Mouse (Mus musculus): ENCODE results near the gene Slc25a27.

The Slc25a27 gene

DNA sequence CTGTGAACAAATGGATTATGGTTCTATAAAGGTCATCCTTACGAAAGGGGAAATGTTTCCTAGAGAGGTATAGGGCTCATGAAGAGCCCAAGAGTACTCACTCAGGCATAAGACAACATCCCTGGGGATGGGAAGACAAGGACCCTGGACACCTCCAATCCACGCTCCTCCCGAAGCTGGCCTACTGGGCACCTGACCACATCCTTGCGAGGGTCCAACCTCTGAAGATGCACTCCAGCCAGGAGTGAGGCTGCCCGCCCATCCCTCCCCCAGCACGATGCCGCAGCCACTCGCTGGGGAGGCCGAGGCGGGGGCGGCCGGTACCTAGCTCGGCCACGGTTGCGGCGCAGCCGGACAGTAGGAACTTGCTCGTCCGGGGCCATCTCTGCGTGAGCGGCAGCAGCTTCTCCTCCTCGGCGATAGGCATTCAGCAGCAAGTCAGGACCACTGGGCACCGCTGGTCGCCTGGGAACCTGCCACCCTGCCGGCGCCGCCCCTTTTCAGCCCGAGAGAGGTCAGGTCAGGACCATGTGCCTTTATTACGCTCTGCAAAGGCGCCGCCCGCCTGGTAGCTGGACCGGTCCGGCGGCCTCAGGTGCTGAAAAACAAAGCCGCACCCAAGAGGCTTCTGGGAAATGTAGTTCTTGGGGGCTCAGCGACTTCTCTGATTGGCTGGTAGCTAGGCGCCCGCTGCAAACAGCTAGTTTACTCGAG lies at the start of gene Slc25a27:
Slc25a27 (minus strand) TSS at position 639 of the 714 bp plus-strand sequence.
- peak; percentile 76 for DNase-seq (ENCODE audit: low spot score)

DNA sequence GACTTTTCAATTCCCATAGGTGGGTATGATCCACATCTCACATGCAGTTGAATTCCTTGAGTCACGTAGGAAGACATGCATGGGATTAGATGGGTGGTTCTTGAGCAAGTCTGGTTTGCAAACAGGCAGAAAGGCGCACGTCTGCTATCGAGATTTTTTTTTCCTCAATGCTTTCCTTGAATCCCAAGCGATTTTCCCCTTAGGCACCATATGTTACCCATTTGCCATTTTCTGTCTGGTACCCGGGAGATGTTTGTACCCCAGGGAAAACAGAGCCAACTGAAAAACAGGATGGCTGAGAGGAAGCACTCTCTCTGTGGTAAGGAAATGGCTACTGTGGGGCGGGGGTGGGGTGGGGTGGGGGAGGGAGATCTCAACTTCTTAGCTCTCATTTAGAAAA lies 49.6 kb upstream of the Slc25a27 start:
- no peak for DNase-seq (ENCODE audit: low spot score)

DNA sequence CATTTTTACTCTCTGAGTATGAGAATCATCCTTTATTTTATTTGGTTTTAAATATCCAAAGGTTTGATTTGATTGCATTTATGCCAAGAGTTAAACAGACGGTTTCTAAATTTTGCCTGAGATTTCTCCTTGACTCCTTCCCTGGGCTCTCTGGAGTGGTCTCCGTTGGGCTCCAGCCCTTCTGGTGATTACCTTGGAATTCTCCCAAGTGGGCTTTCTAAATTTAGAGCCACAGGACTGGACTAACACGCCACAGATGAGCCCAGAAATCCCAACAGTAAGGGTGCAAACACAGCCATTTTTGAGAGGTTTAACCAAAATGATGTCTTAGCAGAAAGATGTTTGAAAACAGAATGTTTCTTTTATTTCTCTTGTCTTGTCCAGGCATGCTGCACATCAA lies 47.2 kb upstream of the Slc25a27 start:
- no peak for DNase-seq (ENCODE audit: low spot score)

DNA sequence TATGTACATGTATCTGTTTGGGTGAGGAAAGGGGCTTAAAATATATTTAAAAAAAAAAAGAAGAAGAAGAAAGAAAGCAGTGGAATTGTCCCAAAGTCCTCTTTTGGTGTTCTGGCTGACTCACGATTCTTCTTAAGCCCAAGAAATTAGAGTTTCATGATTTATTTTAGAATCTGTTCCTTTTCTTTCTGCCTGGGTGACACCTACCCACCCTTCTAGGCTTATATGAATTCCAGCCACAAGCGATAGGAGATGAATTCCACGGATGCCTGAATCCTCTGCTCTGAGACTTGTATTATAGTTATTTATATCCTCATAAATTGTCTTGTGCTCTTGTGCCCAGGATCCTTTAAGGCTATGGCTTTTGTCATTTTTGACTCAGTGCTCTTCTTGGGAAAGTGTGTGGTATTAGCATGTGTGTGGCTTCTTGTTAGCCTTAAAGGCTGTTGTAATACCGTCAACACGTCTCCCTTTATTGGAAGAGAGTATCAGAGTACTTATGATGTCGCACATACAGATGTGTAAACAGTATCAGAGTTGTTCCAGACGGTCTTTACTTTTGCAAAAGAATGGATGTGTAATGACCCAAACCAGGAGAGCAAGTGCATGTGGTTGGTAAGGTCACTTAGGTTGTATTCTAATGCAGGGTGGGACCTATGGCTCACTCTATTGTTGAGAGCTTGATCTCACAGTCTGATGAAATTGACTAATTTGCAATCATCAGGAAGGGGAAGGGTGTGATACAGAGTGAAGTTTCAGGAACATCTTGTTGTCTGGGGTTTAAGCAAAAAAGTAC lies 44.7 kb upstream of the Slc25a27 start:
- no peak for DNase-seq (ENCODE audit: low spot score)

DNA sequence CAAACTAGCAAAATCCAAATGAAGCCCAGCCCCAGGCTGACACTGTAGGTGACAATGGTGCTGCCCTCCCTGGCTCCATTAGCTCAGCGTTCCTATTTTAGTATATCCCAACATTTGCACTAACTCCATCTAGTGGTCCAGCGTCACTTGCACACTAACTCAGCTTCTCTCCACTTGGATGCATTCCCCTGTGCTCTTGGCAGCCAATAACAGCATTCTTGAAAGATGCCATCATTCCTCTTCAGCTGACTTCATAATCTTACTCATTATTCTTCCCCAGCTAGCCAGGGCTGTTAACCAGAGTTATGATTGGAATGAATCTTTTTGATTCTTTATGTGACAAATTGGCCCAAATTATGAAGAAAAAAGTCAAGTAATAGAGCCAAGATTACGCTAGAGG lies 40.2 kb upstream of the Slc25a27 start:
- peak; percentile 12 for DNase-seq (ENCODE audit: low spot score)

DNA sequence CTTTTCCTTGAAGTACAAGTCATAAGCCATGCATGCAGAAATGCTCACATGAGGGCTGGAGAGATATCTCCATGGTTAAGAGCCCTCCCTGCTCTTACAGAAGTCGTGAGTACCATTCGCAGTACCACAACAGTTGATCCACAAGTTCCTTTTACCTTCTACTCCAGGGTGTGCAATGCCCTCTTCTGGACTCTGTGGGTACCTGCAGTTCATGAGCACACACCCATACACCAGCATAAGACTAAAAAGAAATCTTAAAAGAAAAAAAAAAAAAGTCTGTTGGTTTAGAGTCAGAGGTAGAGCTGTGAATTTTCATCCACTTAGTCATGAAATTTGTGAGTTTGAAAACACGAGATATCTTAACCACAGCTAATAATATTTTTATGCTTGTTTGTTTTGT lies 39.7 kb upstream of the Slc25a27 start:
- no peak for DNase-seq (ENCODE audit: low spot score)

DNA sequence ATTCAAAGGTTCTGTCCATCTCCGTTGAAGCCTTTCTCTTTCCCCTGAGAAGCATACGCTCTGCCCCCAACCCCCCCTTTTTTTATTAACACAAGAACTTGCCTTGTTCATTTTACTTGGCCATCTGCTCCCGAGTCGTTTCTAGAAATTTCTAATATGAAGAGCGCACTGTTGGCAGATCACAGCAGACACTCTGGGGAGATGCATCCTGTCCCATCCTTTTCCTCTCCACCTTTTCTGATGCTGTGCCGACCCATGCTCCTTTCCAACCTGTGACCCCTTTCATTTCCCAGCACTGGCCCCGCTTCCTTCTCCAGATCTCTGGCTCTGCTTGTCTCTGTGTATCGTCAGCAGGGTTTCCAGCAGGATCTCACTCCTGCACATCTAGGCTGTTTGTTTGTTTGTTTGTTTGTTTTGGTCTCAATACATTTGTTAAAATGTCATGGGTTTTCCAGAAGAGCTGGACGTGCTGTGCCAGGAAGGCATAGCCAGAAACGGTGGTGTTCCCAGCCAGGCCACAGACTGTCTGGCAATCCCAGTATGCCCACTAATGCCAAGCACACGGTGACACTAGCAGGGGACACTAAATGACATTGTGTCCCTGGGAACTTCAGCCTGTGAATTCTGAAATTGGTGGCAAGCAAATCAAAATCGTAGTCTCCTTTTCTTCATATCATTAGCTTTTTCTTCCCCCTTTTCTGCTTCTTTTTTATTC lies 37.4 kb upstream of the Slc25a27 start:
- no peak for DNase-seq (ENCODE audit: low spot score)

DNA sequence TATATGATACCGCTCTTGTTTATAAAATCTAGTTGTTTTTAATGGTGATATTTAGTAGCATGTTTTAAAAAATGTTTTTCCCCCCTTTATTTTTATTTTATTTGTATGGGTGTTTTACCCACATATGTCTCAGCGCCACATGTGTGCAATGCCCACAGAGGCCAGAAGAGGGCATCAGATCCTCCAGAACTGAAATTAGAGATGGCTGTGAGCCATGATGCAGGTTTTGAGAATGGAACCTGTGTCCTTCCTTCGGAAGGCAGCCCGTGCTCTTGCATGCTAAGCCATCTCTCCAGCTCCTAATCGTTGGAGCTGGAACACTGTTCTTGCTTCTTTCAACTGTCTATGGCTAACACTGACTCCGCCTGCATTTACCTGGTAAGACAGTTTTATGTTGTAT lies 34.0 kb upstream of the Slc25a27 start:
- peak; percentile 46 for DNase-seq (ENCODE audit: low spot score)

DNA sequence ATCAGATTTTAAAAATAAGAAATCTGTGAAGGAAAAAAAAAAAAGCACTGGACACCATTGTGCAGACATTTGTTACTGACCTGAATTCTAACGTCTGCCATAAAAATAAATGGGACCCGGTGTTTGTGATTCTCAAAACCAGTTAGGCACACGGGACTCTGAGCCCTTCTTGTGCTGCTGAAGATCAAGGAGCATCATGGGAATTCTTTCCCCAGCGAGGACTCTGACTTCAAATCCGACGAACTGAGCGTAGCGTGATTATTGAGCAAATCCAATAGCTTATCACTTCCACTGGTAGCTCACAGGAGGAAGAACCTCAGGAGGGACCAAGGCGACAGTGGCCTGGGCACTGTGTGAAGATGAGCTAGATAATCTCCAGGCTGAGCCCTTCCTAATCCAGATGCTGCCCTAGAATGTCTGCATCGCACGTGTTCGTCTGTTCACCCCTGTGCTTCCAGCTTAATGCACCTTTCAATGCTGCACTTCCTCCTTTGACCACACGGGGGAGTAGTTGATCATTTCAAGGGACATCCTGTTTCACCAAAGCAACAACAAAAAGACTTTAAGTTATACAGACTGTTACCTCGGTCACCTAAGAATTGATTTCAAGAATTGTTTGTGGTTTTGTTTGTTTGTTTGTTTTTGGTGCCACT lies 32.1 kb upstream of the Slc25a27 start:
- peak; percentile 72 for DNase-seq (ENCODE audit: low spot score)

DNA sequence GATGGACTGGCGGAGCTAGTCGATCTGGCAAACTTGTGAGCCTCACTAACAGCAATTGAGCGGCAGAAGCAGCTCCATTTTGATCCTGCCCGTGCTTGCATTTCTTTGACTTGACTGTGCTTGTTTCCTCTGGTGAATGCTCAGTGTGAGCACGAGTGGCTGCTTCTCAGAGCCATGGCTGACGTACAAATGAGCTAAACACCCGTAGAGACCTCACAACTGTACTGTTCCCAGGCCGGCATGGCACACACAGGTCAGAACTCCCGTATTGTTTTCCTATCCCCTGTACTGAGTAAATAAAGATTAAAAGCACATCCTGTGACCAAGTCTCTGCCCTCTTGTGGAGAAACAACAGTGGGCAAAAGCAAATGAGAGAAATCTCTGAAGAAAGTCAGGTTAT lies 22.6 kb upstream of the Slc25a27 start:
- no peak for DNase-seq (ENCODE audit: low spot score)

DNA sequence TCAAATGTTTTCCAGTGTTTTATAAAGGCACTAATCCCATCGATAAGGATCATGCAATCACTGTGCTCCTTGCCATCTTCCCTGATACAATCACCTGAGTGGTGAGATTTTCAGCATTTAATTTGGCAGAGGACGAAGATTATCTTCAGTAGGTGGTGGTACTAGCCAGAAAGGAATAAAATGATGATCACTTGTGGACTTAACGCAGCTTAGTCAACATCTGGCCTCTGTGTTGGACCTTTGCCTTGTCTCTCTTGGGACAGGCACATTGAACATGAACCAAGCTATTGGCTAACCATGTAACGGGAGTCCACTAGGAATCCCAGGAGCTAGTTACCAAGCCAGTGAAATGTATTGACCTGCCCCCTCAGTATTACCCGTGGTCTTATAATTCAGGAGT lies 17.6 kb upstream of the Slc25a27 start:
- DNase-seq (ENCODE audit: low spot score) = no peak

DNA sequence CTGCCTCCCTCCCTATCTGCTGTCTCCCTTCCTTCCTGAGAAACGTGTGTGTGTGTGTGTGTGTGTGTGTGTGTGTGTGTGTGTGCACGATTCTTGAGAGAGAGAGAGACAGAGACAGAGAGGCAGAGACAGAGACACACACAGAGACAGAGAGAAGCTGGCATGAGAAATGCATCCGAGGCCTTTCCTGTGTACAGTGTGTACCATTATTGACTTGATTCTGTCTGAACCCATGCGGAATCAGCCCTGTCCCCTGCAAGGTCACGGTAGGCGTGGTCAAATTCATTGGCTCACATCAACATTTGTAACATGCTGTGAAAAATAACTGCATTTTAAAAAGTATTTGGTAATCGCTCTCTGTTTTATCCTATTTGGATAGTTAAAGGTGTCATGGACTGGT lies 17.1 kb upstream of the Slc25a27 start:
- DNase-seq (ENCODE audit: low spot score) = no peak

DNA sequence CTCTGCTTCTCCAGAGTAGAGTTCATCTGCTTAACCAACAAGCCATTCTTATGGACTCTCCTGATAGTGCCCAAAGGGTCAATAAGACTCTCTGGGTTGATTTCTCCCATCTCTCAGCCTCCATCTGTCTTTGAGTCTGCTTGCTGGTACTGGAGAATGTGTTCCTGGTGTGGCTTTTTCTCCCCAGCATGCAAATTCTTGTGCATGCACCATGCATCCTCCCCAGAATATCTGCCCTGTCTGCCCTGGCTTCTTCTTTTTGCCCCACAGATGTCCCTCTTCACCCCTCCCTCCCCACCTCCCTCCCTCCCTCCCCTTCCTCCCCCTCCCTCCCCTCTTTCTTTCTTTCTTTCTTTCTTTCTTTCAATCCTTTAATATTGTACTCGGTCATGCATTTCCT lies 10.3 kb upstream of the Slc25a27 start:
- DNase-seq (ENCODE audit: low spot score) = no peak

DNA sequence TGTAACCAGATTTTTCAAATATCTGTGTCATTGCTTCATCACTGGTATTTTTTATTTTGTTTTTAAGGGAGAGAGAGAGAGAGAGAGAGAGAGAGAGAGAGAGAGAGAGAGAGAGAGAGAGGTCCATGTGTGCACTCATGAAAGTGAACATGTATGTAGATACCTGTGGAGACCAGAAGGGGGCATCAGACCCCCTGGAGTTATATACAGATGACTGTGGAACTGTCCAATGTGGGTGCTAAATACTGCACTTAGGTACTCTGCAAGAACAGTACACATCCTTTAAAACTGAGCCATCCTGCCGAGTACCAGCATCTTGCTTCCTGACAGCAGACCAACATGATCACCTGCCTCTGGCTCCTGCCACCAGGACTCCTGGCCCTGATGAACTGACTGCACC lies 9.2 kb upstream of the Slc25a27 start:
- no peak for DNase-seq (ENCODE audit: low spot score)

DNA sequence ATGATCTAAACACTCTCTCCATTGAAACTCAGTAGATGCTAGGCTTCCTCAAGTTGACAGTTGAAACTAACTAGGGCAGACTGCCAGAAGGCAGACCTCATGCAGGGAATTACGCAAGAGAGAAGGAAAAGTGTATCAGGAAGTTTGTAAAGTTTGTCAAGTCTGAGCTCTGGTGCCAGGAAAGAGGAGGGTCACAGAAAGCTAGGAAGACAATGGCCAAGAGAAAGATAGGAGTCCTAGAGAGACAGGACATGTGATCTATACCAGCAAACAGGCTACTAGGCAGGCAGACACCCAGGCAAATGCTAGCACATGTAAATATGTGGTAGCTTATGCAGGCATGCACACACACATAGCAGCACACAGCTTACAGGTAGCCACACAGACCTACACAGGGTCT lies 8.2 kb upstream of the Slc25a27 start:
- no peak for DNase-seq (ENCODE audit: low spot score)

DNA sequence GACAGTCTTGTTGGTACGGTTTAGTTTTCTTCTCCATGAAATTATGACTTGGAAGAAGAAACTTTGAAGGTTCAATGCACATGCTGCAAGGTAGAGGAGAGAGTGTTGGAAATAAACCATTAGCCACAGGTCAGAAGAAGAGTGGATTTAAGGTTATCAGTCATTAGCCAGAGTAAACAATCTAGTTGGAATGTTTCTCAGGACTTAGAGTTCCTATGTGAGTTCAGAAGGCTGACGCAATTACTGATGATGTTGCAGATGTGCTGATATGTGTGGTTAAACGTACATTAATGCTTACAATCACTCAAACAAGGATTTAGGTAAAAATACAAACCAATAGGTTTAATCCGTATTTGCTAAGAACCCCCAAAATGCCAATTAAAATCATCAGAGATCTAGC lies 4.9 kb upstream of the Slc25a27 start:
- no peak for DNase-seq (ENCODE audit: low spot score)

DNA sequence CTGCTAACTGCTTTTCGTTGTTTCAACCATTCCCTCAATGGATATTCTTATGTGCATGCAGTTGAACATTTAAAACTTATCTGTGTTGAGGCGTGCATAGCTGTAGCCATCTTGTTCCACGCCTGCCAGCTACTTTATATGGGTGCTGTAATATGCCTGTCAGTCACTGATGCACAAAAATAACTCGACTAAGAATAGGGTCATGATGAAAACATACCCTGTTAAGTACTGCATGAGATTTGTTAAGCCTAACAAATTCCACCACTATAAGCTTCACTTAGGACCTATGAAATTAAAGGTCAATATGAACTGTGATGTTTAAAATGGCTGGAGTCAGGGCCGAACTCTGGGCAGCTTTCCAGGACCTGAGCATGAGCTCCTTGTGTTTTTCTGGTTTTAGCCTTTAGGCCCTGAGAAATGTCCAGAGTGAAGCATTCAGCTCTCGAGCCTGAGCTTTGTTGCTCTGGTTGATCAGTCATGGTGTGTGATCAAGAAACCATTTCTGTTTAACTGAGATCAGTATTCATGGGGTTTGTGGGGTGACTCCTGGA lies 2.2 kb upstream of the Slc25a27 start:
- no peak for DNase-seq (ENCODE audit: low spot score)

DNA sequence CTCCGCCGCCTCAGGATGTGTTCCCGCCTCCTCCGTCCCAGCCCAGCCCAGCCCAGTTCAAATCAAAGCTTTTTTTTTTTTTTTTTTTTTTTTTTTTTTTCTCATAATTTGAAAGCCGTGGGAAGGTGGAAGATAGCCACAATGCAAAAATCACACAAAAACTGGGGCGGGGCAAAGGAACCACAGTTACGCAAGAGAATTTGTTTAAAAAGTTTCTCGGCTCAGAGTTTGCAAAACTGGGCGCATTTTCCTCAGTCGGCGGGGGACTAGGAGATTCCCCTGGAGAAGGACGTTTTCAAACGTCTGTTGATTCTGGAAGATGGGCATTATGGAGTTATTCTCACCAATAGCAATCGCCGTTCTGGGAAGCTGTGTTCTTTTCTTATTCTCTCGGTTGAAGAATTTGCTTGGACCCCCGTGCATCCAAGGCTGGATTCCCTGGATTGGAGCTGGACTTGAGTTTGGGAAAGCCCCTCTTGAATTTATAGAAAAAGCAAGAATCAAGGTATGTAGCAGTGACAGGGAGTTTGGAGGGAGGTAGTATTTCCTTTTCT lies 353 bp upstream of the Slc25a27 start, which contains the start of gene Cyp39a1:
Cyp39a1 (plus strand) TSS at position 136 of the 554 bp plus-strand sequence.
- peak; percentile 23 for DNase-seq (ENCODE audit: low spot score)

DNA sequence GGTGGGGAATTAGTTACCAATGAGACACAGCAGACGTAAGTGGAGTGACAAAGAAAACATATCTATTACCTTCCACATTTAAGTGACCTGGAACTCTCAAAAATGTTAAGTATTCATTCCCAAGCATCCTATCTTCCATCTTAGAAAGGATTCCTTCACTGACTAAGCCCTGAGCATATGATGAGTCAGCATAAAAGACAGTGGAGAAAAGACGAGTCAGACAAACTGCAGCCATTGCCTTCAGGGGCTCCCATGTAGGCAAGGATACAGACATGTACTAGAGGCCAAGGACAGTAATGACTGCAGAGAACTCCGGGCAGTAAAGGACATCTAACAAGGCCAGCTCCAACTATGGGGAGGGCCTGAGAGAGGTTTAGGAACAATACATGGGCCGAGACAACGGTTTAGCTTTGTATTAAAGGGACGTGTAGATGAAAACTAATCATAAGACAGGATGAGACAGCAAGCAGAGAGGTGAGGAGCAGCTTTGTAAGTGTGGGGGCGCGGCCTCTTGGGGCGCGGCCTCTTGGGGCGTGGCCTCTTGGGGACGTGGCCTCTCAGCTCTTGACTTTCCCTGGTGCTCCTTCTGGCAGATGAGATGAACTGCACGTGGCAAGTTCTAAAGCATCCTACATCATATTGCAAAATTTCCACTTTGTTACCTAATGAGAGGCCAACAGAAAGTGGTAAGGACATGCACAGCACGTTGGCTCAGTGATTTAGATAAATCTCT lies 15.5 kb downstream of the Slc25a27 start:
- DNase-seq (ENCODE audit: low spot score) = no peak

DNA sequence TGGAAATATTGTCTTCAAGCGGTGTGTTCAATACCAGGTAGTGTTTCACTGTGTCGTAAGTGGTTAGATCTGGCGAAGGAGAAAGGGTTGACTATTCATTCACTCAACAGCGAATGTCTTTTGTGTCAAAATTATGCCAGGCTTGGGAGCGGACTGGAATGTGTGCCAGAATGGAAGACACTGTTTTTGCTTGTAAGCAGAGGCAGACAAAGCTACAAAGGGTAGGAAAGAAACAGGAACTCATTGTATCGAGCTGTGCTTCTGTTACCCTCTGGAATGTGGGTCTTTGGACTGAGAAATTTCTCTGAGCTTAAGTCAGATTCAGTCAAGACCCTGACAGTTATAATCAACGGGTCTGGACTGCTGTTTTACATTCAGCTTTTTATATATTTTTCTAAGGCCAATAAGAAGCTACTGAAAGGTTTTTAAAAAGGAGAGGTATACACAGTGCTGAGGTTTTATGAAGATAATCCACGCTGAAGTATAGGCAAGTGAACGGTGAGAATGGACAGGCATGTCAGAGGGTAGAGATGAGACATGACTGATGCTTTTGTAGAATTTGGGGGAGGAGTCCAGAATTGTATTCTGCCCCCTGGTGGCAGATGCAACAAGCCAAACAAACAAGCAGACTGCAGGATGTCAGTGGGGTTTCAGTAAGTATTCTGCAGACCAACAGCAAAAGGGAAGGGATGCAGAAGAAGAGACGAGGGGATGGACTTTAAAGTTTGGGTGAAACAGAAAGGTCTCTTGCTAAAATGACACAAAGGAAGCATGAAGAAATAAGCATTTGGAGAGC lies 17.2 kb downstream of the Slc25a27 start:
- no peak for DNase-seq (ENCODE audit: low spot score)
